Mouse (Mus musculus): ENCODE data around the gene Lypd3. TPM values are rescaled to one million over a fixed set of nuclear protein-coding genes. Genes with fewer than 3 reads are reported as not detected.
"Not testable (repeated sequence)": the region's sequence is repeated elsewhere in the genome, so short reads cannot be mapped to it uniquely, and the experiment has no call there.

Lypd3 gene
- polyA plus RNA-seq, 1 experiment from 2014 or later: 0.99 TPM

DNA sequence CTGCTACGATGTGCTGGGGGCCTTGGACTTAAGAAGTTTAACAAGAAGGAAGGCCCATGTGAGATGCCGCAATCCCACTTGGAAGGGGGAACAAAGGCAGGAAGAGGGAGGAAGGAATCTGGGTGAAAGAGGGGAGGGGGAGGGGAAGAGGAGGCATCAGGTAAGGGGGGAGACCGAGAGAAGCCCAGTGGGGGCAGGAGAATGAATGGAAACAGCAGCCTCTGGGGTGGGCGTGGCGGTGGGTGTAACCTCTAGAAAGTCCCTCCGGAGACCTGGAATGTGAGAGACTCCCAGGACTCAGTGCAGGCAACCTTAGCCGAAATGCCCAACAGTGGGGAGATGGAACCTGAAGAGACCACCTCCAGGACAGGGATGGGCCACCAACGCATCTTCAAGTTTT, 28.0 kb downstream of the Lypd3 start:
- WGBS: 47% methylated on average over 8 of the region's 8 CpGs
- no peak for ATAC-seq (ENCODE audit: insufficient read depth, low FRiP score, low TSS enrichment)

DNA sequence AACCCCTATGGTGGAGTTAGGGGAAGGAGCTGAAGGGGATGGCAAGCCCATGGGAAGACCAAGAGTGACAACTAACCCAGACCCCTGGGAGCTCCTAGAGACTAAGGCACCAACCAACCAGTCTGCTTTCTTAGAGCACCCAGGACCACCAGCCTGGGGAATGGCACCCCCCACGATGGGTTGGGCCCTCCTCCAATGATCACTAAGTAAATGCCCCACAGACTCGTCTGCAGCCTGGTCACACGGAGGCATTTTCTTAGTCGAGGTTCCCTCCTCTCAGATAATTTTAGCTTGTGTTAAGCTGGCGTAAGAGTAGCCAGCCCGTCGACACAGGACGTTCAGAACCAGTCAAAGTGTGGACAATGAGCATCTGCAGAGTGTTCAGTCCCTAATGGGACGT, 28.6 kb downstream of the Lypd3 start:
- Histone ChIP-seq H3K4me1 (ENCODE audit: control insufficient read depth, insufficient read depth, low read length) (no peaks in the 10 kb centered on the region), H3K36me3 (ENCODE audit: control insufficient read depth, insufficient read depth, low read length) (no peaks in the 10 kb centered on the region), H3K27ac (ENCODE audit: low read depth, low read length) (no peak overlapping the region), H3K9me3 (ENCODE audit: control insufficient read depth, low read length) (no peaks in the 10 kb centered on the region), H3K27me3 (ENCODE audit: control insufficient read depth, insufficient read depth, low read length) (no peaks in the 10 kb centered on the region), H3K4me3 (ENCODE audit: low read depth, low read length) (no peak overlapping the region), H3K9ac (ENCODE audit: low read length) (no peak overlapping the region), H3K4me2 (ENCODE audit: low read depth) (no peak overlapping the region)
- DNase-seq (ENCODE audit: low spot score): no peak
- 81% methylated on average over 9 of the region's 9 CpGs for WGBS
- no peak for ATAC-seq (ENCODE audit: insufficient read depth, low FRiP score, low TSS enrichment)

More for the DNA sequence above, 28.0 kb downstream of the Lypd3 start:
- Histone ChIP-seq H3K9ac (ENCODE audit: low read length) (no peak overlapping the region), H3K4me3 (ENCODE audit: low read depth, low read length) (no peak overlapping the region), H3K4me1 (ENCODE audit: control insufficient read depth, insufficient read depth, low read length) (no peaks in the 10 kb centered on the region), H3K36me3 (ENCODE audit: control insufficient read depth, insufficient read depth, low read length) (no peaks in the 10 kb centered on the region), H3K27me3 (ENCODE audit: control insufficient read depth, insufficient read depth, low read length) (no peaks in the 10 kb centered on the region), H3K4me2 (ENCODE audit: low read depth) (no peak overlapping the region), H3K9me3 (ENCODE audit: control insufficient read depth, low read length) (no peaks in the 10 kb centered on the region), H3K27ac (ENCODE audit: low read depth, low read length) (no peak overlapping the region)
- no peak for DNase-seq (ENCODE audit: low spot score)

DNA sequence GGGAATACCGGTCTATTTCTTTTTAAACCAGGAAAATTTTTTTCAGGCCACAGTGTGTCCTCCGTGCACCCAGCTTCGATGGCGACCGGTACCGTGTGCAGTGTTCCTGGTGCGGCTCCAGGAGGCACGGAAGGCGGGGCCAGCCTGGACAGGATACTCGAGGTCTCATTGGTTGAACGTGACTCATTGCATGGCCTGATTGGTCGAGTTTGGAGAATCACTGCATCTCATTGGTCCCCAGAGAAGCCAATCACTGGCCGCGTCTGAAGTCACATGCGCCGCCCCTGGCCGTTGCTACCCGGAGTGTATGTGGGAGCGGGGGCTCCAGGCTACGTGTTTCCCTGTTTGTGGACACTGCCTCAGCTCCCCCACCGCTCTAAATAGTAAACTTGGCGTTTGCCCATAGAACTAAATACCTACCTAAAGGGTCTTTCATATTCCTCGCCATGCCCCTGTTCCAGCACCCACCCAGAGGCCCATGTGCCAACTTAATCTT, 35.6 kb downstream of the Lypd3 start:
- Histone ChIP-seq H3K4me2 (ENCODE audit: low read depth) (no peak overlapping the region), H3K4me1 (ENCODE audit: control insufficient read depth, insufficient read depth, low read length) (no peaks in the 10 kb centered on the region), H3K9me3 (ENCODE audit: control insufficient read depth, low read length) (no peaks in the 10 kb centered on the region), H3K9ac (ENCODE audit: low read length) (no peak overlapping the region), H3K27ac (ENCODE audit: low read depth, low read length) (no peak overlapping the region), H3K4me3 (ENCODE audit: low read depth, low read length) (no peak overlapping the region), H3K36me3 (ENCODE audit: control insufficient read depth, insufficient read depth, low read length) (no peaks in the 10 kb centered on the region), H3K27me3 (ENCODE audit: control insufficient read depth, insufficient read depth, low read length) (no peaks in the 10 kb centered on the region)
- 91% methylated on average over 23 of the region's 23 CpGs for WGBS
- ATAC-seq (ENCODE audit: insufficient read depth, low FRiP score, low TSS enrichment) (no peak), DNase-seq (ENCODE audit: low spot score) (no peak)

DNA sequence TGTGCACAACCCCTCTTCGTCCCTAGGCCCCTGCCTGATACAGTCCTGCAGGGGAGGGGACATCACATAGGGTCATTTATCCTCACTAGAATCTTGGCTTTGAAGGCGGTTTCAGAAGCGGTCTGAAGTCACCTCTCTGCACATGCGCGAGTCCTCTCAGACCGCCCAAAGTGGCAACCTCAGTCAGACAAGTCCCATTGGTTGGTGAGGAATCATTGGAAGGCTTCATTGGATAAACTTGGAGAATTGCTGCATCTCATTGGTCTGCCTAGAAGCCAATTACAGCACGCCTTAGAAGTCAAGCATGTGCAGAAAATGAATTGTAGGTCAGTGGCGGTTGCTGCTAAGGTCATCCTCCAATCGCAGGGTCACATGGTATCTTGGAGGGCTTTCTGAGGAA, 40.2 kb downstream of the Lypd3 start, which contains the start of gene Tex101:
Tex101 (minus strand) TSS at position 101 of the 400 bp plus-strand sequence.
- Histone ChIP-seq H3K4me1 (ENCODE audit: control insufficient read depth, insufficient read depth, low read length) (no peaks in the 10 kb centered on the region), H3K27me3 (ENCODE audit: control insufficient read depth, insufficient read depth, low read length) (no peaks in the 10 kb centered on the region), H3K36me3 (ENCODE audit: control insufficient read depth, insufficient read depth, low read length) (no peaks in the 10 kb centered on the region), H3K9me3 (ENCODE audit: control insufficient read depth, low read length) (no peaks in the 10 kb centered on the region), H3K27ac (ENCODE audit: low read depth, low read length) (no peak within 1 kb of the TSS), H3K4me2 (ENCODE audit: low read depth) (no peak within 1 kb of the TSS), H3K4me3 (ENCODE audit: low read depth, low read length) (no peak within 1 kb of the TSS), H3K9ac (ENCODE audit: low read length) (no peak within 1 kb of the TSS)
- DNase-seq (ENCODE audit: low spot score) (no peak), ATAC-seq (ENCODE audit: insufficient read depth, low FRiP score, low TSS enrichment) (no peak)
- WGBS: 92% methylated on average over 9 of the region's 9 CpGs

DNA sequence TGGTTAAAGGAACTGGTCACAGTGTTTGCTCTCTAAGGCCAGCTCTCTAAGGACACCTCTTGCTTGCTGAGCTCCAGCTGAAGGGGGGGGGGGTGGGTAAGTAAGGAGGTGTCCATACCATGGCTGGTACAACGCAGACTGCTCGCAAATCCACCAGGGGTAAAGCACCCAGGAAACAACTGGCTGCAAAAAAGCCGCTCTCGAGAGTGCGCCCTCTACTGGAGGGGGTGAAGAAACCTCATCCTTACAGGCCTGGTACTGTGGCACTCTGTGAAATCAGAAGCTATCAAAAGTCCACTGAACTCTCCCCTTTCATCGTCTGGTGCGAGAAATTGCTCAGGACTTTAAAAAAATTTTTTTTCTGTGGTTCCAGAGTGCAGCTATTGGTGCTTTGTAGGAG, 47.8 kb downstream of the Lypd3 start:
- not testable (repeated sequence) for H3K9ac ChIP-seq (ENCODE audit: low read length); H3K27ac ChIP-seq (ENCODE audit: low read depth, low read length); H3K4me1 ChIP-seq (ENCODE audit: control insufficient read depth, insufficient read depth, low read length); H3K36me3 ChIP-seq (ENCODE audit: control insufficient read depth, insufficient read depth, low read length); H3K27me3 ChIP-seq (ENCODE audit: control insufficient read depth, insufficient read depth, low read length); H3K9me3 ChIP-seq (ENCODE audit: control insufficient read depth, low read length); H3K4me2 ChIP-seq (ENCODE audit: low read depth); H3K4me3 ChIP-seq (ENCODE audit: low read depth, low read length); DNase-seq (ENCODE audit: low spot score); ATAC-seq (ENCODE audit: insufficient read depth, low FRiP score, low TSS enrichment)
- 76% methylated on average over 7 of the region's 7 CpGs for whole genome bisulfite sequencing

- H3K9me3 ChIP-seq (ENCODE audit: control insufficient read depth, low read length); H3K4me2 ChIP-seq (ENCODE audit: low read depth); DNase-seq (ENCODE audit: low spot score); H3K36me3 ChIP-seq (ENCODE audit: control insufficient read depth, insufficient read depth, low read length); H3K9ac ChIP-seq (ENCODE audit: low read length); H3K4me3 ChIP-seq (ENCODE audit: low read depth, low read length); H3K27ac ChIP-seq (ENCODE audit: low read depth, low read length); H3K4me1 ChIP-seq (ENCODE audit: control insufficient read depth, insufficient read depth, low read length); H3K27me3 ChIP-seq (ENCODE audit: control insufficient read depth, insufficient read depth, low read length); ATAC-seq (ENCODE audit: insufficient read depth, low FRiP score, low TSS enrichment): not testable (repeated sequence)
- WGBS: 90% methylated on average over 10 of the region's 10 CpGs
Observed at GRCm38 (mm10) chr7:24687519-24687918, 51.2 kb downstream of the Lypd3 start.

Other genes with a start within 250 kb of the Lypd3 start
- gene Smg9, start 236.9 kb upstream of the Lypd3 start, polyA plus RNA-seq (2014; fragmentation: Nextera tagmentation; extraction: Ambion mirVana): 21.8 and 27.3 TPM in 2 replicates
- gene Irgc1, start 184.3 kb upstream of the Lypd3 start, polyA plus RNA-seq (2014; fragmentation: Nextera tagmentation; extraction: Ambion mirVana): not detected in 2 replicates
- 1.5 and 2.2 TPM in 2 replicates for gene Plaur, start 174.1 kb upstream of the Lypd3 start, polyA plus RNA-seq (2014; fragmentation: Nextera tagmentation; extraction: Ambion mirVana)
- 6.9 and 8.1 TPM in 2 replicates for gene Cadm4, start 154.5 kb upstream of the Lypd3 start, polyA plus RNA-seq (2014; fragmentation: Nextera tagmentation; extraction: Ambion mirVana)
- 69.2 and 79.1 TPM in 2 replicates for gene Zfp428, start 129.5 kb upstream of the Lypd3 start, polyA plus RNA-seq (2014; fragmentation: Nextera tagmentation; extraction: Ambion mirVana)
- 0.50 and 0.70 TPM in 2 replicates for gene AC161166.1, start 124.1 kb upstream of the Lypd3 start, polyA plus RNA-seq (2014; fragmentation: Nextera tagmentation; extraction: Ambion mirVana)
- 16.4 and 19.1 TPM in 2 replicates for gene Irgq, start 105.9 kb upstream of the Lypd3 start, polyA plus RNA-seq (2014; fragmentation: Nextera tagmentation; extraction: Ambion mirVana)
- not detected in 2 replicates for gene Pinlyp, start 90.4 kb upstream of the Lypd3 start, polyA plus RNA-seq (2014; fragmentation: Nextera tagmentation; extraction: Ambion mirVana)
- 100 and 120 TPM in 2 replicates for gene Xrcc1, start 90.3 kb upstream of the Lypd3 start, polyA plus RNA-seq (2014; fragmentation: Nextera tagmentation; extraction: Ambion mirVana)
- gene Ethe1, start 49.0 kb upstream of the Lypd3 start, polyA plus RNA-seq (2014; fragmentation: Nextera tagmentation; extraction: Ambion mirVana): 23.4 and 23.5 TPM in 2 replicates
- gene Zfp575, start 48.9 kb upstream of the Lypd3 start, polyA plus RNA-seq (2014; fragmentation: Nextera tagmentation; extraction: Ambion mirVana): 1.7 and 2.1 TPM in 2 replicates
- 0.11 TPM in 1 of 2 replicates, not detected in the other for gene Phldb3, start 25.8 kb upstream of the Lypd3 start, polyA plus RNA-seq (2014; fragmentation: Nextera tagmentation; extraction: Ambion mirVana)
- gene Tex101, start 40.1 kb downstream of the Lypd3 start, polyA plus RNA-seq (2014; fragmentation: Nextera tagmentation; extraction: Ambion mirVana): not detected in 2 replicates
- gene BC049730, start 72.7 kb downstream of the Lypd3 start, polyA plus RNA-seq (2014; fragmentation: Nextera tagmentation; extraction: Ambion mirVana): not detected in 2 replicates
- gene Gm4763, start 90.4 kb downstream of the Lypd3 start, polyA plus RNA-seq (2014; fragmentation: Nextera tagmentation; extraction: Ambion mirVana): not detected in 2 replicates
- gene Cd177, start 123.8 kb downstream of the Lypd3 start, polyA plus RNA-seq (2014; fragmentation: Nextera tagmentation; extraction: Ambion mirVana): not detected in 2 replicates
- gene Ceacam10, start 140.7 kb downstream of the Lypd3 start, polyA plus RNA-seq (2014; fragmentation: Nextera tagmentation; extraction: Ambion mirVana): not detected in 2 replicates
- gene Gm9844, start 225.7 kb downstream of the Lypd3 start, polyA plus RNA-seq (2014; fragmentation: Nextera tagmentation; extraction: Ambion mirVana): 21.0 and 23.9 TPM in 2 replicates
- not detected in 2 replicates for gene Lypd4, start 233.4 kb downstream of the Lypd3 start, polyA plus RNA-seq (2014; fragmentation: Nextera tagmentation; extraction: Ambion mirVana)
- not detected in 2 replicates for gene Dmrtc2, start 233.5 kb downstream of the Lypd3 start, polyA plus RNA-seq (2014; fragmentation: Nextera tagmentation; extraction: Ambion mirVana)
- gene Rps19, start 247.8 kb downstream of the Lypd3 start, polyA plus RNA-seq (2014; fragmentation: Nextera tagmentation; extraction: Ambion mirVana): 1,782 and 1,828 TPM in 2 replicates

All from neural tube, embryonic 11.5 days (tissue).